Mouse (Mus musculus) urinary bladder, adult 18-20 months (tissue): ENCODE results near the gene Ddx43.

Experiments used
- DNase-seq, 2 experiments: peaks; one replicate each; pipeline ENCODE4 v3.0.0; 2022; ENCODE audit warnings: low spot score in 2 of 2, mixed read lengths in 2 of 2

The Ddx43 gene

GRCm38 (mm10) chr9:78372827-78373504 is 22.6 kb upstream of the Ddx43 start:
- DNase-seq = no peak

GRCm38 (mm10) chr9:78374397-78374796 is 21.2 kb upstream of the Ddx43 start:
- no peak for DNase-seq

DNA sequence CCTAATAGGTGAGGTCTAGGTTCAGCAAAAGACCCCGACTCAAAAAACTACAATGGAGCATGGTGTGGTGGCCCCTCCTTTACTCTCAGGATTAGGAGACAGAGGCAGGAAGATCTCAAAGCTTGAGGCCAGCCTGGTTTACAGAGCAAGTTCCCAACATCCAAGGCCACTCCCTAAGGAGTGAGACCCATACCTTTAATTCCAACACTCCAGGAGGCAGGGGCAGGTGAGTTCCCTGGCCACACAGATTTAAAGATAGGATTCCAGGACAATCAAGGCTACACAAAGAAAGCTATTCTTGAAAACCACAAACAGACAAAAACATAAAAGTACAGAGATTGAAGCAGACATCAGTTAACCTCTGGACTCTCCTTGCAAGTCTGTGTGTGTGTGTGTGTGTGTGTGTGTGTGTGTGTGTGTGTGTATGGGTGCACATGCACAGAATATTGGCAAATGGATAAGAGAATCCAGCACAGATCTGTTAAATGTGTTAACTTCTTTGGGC is 20.6 kb upstream of the Ddx43 start:
- no peak for DNase-seq

- DNase-seq = no peak
These were observed 20.1 kb upstream of the Ddx43 start for GRCm38 (mm10) chr9:78375486-78375885.

GRCm38 (mm10) chr9:78377546-78377945 is 18.0 kb upstream of the Ddx43 start:
- DNase-seq = no peak

DNA sequence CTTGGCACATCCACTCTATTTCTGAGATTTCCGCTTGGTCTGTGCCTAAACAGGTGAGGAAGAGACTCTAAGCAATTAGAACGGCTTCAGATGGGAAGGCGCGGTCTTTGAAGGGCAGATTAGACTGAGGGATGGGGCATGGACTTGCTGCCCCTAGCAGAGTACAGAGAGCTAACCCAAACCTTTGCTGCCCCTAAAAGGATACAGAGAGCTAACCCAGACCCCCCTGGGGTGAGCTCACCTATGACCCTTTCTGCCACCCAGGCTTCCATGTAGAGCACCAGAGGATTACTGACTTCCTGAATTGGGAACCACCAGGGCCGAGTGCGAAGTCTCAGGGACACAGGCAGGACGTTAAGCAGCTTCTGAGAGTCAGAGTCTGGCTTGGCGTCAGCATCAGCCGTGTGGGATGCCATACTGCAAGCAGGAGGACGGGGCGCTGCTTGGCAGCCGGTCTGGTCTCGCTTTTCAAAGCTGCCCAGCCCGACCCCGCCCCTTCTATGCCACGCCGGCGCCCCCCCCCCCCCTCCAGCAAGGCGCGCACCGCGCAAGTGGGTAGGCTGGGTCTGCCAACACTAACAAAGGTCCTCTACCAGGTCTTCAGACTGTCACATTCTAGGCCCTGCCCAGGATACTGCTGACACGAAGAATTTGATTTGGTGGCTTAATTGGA is 17.3 kb upstream of the Ddx43 start, which contains the start of gene Ooep:
Gene Ooep (minus strand): TSS at position 613 of the 673 bp plus-strand sequence.
- DNase-seq = no peak

GRCm38 (mm10) chr9:78385893-78386292 is 9.7 kb upstream of the Ddx43 start:
- no peak for DNase-seq

DNA sequence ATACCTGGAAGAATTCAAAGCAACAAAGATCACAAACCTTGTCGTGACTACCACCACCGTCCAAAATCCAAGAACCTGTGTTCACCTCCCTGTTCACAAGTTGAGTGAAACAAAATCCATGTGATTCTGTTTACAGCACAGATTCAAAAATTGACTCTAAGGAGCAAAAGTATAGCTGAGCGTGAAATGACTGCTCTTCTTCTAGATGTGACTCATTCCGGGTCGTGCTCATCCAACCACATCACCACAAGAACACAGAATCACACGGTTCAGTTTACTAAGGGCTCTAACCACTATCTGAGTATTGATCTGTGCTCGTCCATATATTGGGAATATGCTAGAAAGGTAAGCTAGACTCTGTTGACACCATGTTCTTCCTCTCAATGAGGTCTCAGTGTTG is 8.6 kb upstream of the Ddx43 start:
- no peak for DNase-seq

GRCm38 (mm10) chr9:78389981-78390380 is 5.6 kb upstream of the Ddx43 start:
- DNase-seq = no peak

GRCm38 (mm10) chr9:78393741-78394140 is 1.8 kb upstream of the Ddx43 start:
- DNase-seq = no peak

GRCm38 (mm10) chr9:78394602-78395001 is 975 bp upstream of the Ddx43 start:
- no peak for DNase-seq

- no peak for DNase-seq
These were observed 340 bp upstream of the Ddx43 start for GRCm38 (mm10) chr9:78395244-78395629.

GRCm38 (mm10) chr9:78396517-78396916 is 940 bp downstream of the Ddx43 start:
- no peak for DNase-seq

DNA sequence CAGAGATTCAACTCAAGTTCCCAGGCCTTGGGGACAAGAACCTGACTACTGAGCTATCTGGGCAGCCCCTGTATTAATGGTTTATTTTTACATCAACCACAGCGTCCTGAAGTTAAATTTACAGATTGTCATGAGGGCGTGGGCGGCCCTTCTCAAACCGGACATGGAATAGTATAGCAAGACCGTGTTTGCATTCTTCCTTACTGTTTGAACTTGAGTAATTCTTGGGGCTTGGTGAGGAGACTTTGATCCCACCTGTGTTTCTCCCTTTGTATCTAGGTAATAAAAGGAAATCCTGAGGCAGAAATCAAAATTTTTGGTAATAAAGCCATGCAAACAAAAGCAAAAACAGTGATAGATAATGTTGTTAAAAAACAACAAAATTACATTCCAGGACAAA is 5.0 kb downstream of the Ddx43 start:
- DNase-seq = no peak

DNA sequence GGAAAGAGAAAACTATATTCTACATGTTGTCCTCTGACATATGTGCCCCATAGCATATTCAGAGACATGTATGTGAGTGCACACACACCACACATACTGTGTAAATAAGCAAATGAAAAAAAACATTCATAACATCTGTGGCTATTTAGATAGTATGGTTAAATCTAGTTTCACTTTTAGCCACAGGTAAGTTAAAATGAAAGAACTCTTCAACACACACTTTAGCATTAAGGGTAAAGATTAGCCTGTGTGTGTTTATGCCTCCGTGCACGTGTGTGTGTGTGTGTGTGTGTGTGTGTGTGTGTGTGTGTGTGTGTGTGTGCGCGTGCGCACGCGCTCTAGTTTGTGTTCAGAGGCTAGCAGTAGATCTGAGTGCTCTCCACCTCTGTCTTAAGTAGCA is 6.0 kb downstream of the Ddx43 start:
- DNase-seq = no peak

DNA sequence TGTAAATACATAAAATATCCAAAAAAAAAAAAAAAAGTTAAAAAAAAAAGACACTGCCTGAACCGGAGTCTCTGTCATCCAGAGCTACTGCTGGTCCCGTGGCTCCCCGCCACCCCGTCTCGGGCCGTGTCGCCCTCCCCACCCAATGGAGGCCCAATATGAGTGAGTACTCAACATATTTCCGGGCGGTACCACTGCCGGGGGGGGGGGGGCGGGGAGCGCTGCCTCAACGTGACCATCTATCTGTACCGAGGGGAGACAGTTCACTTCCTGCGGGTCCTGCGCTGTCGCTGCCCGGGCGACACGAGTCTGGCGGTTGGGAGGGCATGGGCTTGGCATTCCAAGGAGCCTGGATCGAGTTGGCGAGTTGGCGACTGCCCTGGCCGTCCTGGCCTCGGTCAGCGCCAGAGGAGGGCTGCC is 31.8 kb downstream of the Ddx43 start:
- no peak for DNase-seq

- no peak for DNase-seq
These were observed 32.6 kb downstream of the Ddx43 start for GRCm38 (mm10) chr9:78428185-78428584.

DNA sequence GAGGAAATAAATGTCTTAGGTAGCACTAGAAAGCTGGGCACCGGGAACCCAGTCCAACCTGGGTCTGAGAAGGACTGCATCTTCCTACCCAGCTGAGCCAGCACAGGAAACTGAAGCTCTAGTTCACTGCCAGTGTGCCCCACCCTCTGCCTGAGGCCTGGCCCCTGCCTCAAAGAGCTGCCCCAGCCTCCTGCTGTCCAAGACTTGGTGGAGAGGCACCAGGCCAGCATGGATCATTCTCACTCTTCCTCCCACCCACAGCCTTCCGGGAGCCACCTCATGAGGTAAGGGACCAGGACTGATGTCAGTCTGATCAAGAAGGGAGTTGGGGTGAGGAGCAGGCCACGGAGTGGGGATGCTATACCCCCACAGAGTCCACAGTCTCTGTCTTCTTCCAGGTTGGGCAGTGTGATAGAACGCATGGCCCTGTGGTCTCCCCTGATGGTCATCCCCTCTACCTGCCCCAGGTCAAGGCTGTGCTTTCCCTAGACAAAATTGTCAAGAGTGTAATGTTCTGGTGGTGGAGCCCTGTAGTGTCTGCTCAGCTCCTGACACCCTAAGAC is 33.4 kb downstream of the Ddx43 start:
- DNase-seq = no peak

- DNase-seq = no peak
These were observed 34.0 kb downstream of the Ddx43 start for GRCm38 (mm10) chr9:78429551-78429950.

GRCm38 (mm10) chr9:78430486-78430885 is 34.9 kb downstream of the Ddx43 start:
- no peak for DNase-seq

- no peak for DNase-seq
These were observed 36.9 kb downstream of the Ddx43 start for GRCm38 (mm10) chr9:78432471-78432870.

GRCm38 (mm10) chr9:78439426-78439825 is 43.8 kb downstream of the Ddx43 start:
- DNase-seq = no peak

DNA sequence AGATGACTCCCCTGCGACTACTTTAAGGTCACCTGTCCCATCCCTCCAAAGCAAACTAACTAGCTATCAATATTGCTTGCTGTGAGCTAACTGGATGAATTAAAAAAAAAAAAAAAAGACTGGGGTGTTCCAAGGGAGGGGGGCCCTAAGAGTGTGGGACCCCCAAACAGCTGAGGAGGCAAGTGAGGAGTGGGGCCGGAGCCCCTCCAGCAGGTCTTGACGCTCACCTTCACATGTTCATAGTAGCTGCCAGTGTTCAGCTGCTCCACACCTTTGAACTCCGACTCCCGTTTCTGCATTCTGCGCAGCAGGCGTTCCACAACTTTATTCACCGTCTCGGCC is 46.6 kb downstream of the Ddx43 start:
- DNase-seq = no peak
